In genomic region chr11:66983422-66984164, GRCm38 (mm10) we compare ENCODE assay signal across 8 mouse cellular contexts. TPM values are rescaled to one million over a fixed set of nuclear protein-coding genes. Genes with fewer than 3 reads are reported as not detected.
A peak's percentile ranks its signal among the peaks of the same experiment; 100 is the strongest.
DNase-seq lines count a peak whose midpoint lies in the region; ATAC-seq and TF ChIP-seq lines count a peak whose summit lies in the region.

No protein-coding gene starts in this region.

- H3K9ac ChIP-seq in forebrain, embryonic 14.5 days (ENCODE audit: low read length), result no peak overlapping the region
- peak overlapping the region; percentile 55; the same call in 1 of the 2 replicates for H3K9ac ChIP-seq in limb, embryonic 14.5 days (ENCODE audit: low read depth, low read length, severe bottlenecking)

- no peak overlapping the region for H3K4me3 ChIP-seq in forebrain, embryonic 14.5 days (ENCODE audit: low read depth, low read length)
- H3K4me3 ChIP-seq in limb, embryonic 14.5 days (replicated peaks; ENCODE audit: low read length), result no peak overlapping the region

- peak overlapping the region; percentile 59; the same call in 1 of the 2 replicates for H3K4me2 ChIP-seq in forebrain, embryonic 14.5 days (ENCODE audit: low read length)
- peak overlapping the region; percentile 79 for H3K4me2 ChIP-seq in limb, embryonic 14.5 days (replicated peaks; ENCODE audit: low read depth, low read length, severe bottlenecking)

- DNase-seq in embryo, embryonic 10 days (ENCODE audit: low spot score), result peak; percentile 27
- no peak for DNase-seq in embryo, embryonic 9.5 days (ENCODE audit: extremely low spot score)
- no peak for DNase-seq in forebrain, embryonic 14.5 days (ENCODE audit: low spot score)
- DNase-seq in limb, embryonic 14.5 days (ENCODE audit: low spot score), result no peak
- DNase-seq in neural tube, embryonic 10.5 days (ENCODE audit: extremely low spot score, low spot score), result peak; percentile 16
- no peak for DNase-seq in yolk sac, embryonic 10.5 days (ENCODE audit: low spot score)
- no peak for DNase-seq in gastrocnemius, adult 8-10 months (ENCODE audit: low spot score in 2 of 2)

- no peaks in the 10 kb centered on the region for H3K27me3 ChIP-seq in forebrain, embryonic 14.5 days (replicated peaks; ENCODE audit: control insufficient read depth, insufficient read depth, low read length)
- H3K27me3 ChIP-seq in limb, embryonic 14.5 days (ENCODE audit: control insufficient read depth, insufficient read depth, low read length), result no peaks in the 10 kb centered on the region

- no peaks in the 10 kb centered on the region for H3K9me3 ChIP-seq in forebrain, embryonic 14.5 days (replicated peaks; ENCODE audit: control insufficient read depth, low read length)
- H3K9me3 ChIP-seq in limb, embryonic 14.5 days (ENCODE audit: control insufficient read depth, low read length), result no peaks in the 10 kb centered on the region

- peak; percentile 12; the same call in 1 of the 2 replicates for ATAC-seq in forebrain, embryonic 14.5 days
- 0 out of 2 replicates have a peak, but pooled peaks have one; percentile 21 for ATAC-seq in limb, embryonic 14.5 days (ENCODE audit: low FRiP score, low read depth)
- no peak for ATAC-seq in inflammation-experienced regulatory T-cells, adult 6 months

- 62% methylated on average over 11 of the region's 11 CpGs for WGBS in forebrain, embryonic 14.5 days
- 38% methylated on average over 11 of the region's 11 CpGs for WGBS in limb, embryonic 14.5 days

- peak overlapping the region; percentile 79 for H3K27ac ChIP-seq in forebrain, embryonic 14.5 days (ENCODE audit: low read depth, low read length)
- peak overlapping the region; percentile 39; the same call in 1 of the 2 replicates for H3K27ac ChIP-seq in limb, embryonic 14.5 days (replicated peaks; ENCODE audit: low read depth, low read length)

- H3K36me3 ChIP-seq in forebrain, embryonic 14.5 days (ENCODE audit: control insufficient read depth, insufficient read depth, low read length), result no peaks in the 10 kb centered on the region
- no peaks in the 10 kb centered on the region for H3K36me3 ChIP-seq in limb, embryonic 14.5 days (ENCODE audit: control insufficient read depth, insufficient read depth, low read length)

- no peak for TF ChIP-seq POLR2A in limb, embryonic 14.5 days (IDR thresholded peaks at IDR 0.05; ENCODE audit: borderline replicate concordance, extremely low read depth, insufficient read depth, insufficient read length)

- H3K4me1 ChIP-seq in forebrain, embryonic 14.5 days (ENCODE audit: control insufficient read depth, insufficient read depth, low read length), result peaks cover 11% of the 10 kb centered on the region; the same call in 1 of the 2 replicates
- peaks cover 19% of the 10 kb centered on the region for H3K4me1 ChIP-seq in limb, embryonic 14.5 days (ENCODE audit: control insufficient read depth, insufficient read depth, low read length)

RNA-seq across cellular contexts. Expression of gene Tmem238l, which starts 27.2 kb away (rescaled TPM):
- not detected in 2 replicates for polyA plus RNA-seq in forebrain, embryonic 14.5 days (2014; fragmentation: Nextera tagmentation; extraction: Ambion mirVana)
- polyA plus RNA-seq in limb, embryonic 14.5 days (2012; rRNA removed), result not detected in 2 replicates
- polyA plus RNA-seq in limb, embryonic 14.5 days (2014; fragmentation: Nextera tagmentation; extraction: Ambion mirVana), result not detected in 2 replicates
- not detected for polyA plus RNA-seq in inflammation-experienced regulatory T-cells, adult 6 months (2017; shearing (Covaris generic))
- not detected for total RNA-seq in gastrocnemius, adult 8-10 months (2022)

RNA-seq across cellular contexts. Expression of gene Tmem220, which starts 41.4 kb away (rescaled TPM):
- polyA plus RNA-seq in forebrain, embryonic 14.5 days (2014; fragmentation: Nextera tagmentation; extraction: Ambion mirVana), result 0.36 and 0.62 TPM in 2 replicates
- polyA plus RNA-seq in limb, embryonic 14.5 days (2012; rRNA removed), result 1.6 and 1.7 TPM in 2 replicates
- 0.82 and 1.2 TPM in 2 replicates for polyA plus RNA-seq in limb, embryonic 14.5 days (2014; fragmentation: Nextera tagmentation; extraction: Ambion mirVana)
- polyA plus RNA-seq in inflammation-experienced regulatory T-cells, adult 6 months (2017; shearing (Covaris generic)), result 1 to 10 TPM; 1.9 to 3.0 (median 2.6) TPM
- total RNA-seq in gastrocnemius, adult 8-10 months (2022), result 1 to 10 TPM in 2 of 4 experiments, under 1 TPM in 2; 0.65 to 1.2 (median 0.90) TPM

Comparison
In these comparisons a context has a peak if more than half of its experiments do, and no peak if none do; other contexts are left out.
1. DNase-seq: peak in embryo, embryonic 10 days (single experiment) and neural tube, embryonic 10.5 days (single experiment); none in embryo, embryonic 9.5 days (single experiment), forebrain, embryonic 14.5 days (single experiment), limb, embryonic 14.5 days (single experiment), yolk sac, embryonic 10.5 days (single experiment) and gastrocnemius, adult 8-10 months (0 of 2).